Mouse (Mus musculus) gastrocnemius, adult 18-20 months (tissue): Measurements from ENCODE around the gene Abcc10. TPM values are rescaled to one million over a fixed set of nuclear protein-coding genes. Genes with fewer than 3 reads are reported as not detected.

Experiments used
- DNase-seq: peaks from one replicate; pipeline ENCODE4 v3.0.0; 2021; ENCODE audit warnings: low spot score
- total RNA-seq, 2 experiments: library from RNA; stranded (reverse); gene quantifications; 2 replicates each; pipeline ENCODE4 v1.2.3; 2021

Abcc10 gene
- total RNA-seq, 2 experiments from 2014 or later: 1.9 to 2.9 TPM

DNA sequence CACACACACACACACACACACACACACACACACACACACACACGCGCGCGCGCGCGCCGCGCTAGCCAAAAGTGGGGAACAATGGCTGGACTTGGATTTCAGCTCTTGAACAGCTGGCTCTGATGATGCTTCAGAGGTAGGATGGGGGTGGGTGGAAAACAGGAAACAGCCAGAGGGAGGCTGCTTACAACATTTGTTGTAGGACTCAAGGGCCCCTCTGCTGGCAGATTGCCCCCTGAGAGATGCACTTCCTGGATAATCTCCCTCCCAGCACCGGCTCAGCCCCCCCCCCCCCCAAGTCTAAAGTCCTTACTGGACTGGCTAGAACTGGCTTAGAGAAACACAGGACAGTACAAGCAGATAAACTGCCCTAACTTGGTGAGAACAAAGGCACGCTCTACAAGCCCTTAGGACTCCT lies 40.5 kb downstream of the Abcc10 start:
- no peak for DNase-seq

DNA sequence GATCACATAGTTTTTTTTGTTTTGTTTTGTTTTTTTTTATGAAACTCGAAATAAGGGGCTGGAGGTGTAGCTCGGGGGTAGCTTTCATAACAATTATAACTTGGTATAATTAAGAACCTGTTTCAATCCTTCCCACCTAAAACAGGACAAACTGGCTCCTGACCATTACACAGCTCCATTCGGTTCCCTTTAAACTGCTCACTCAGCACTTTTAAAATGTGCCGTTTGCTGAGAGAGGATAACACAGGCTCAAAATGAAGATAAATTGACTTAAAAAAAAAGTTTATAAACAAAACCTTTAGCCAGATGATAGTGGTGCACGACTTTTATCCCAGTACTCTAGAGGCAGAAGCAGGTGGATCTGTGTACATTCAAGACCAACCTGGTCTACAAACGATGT lies 42.7 kb downstream of the Abcc10 start:
- no peak for DNase-seq

DNA sequence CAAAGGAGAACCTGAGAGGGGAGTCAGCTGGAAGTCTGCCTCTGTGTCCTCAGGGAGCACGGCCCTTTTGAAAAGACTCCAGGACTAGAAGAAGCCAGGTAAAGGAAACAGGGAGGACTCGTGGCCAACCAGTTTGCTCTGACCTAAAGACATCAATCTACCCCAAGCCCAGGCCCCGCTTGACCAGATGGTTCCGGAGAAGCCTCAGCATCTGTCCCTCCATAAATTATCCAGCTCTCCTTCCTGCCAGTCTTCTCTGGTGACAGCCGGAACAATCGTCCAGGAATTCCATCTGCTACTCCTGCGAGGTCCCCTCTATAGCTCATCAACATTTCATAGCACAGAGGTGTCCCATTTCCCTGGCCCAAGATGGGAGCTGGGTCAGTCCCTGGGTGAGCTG lies 43.5 kb downstream of the Abcc10 start:
- no peak for DNase-seq

DNA sequence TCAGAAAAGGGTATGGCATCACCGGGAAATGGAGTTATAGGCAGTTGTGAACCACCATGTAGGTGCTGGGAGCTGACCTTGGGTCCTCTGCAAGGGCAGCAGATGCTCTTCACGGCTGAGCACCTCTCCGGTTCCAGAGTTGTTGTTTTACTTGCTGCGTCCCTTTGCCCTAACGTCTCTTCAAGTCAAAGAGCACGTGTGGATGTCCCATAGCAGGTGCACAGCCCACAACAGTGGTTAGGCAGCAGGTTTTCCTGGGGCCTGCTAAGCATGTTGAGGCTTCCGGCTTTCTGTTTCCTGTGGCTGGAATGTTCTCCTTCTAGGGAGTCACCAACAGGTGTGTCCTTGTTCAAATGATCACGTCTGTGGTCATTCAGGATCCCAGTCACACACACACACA lies 44.2 kb downstream of the Abcc10 start:
- DNase-seq: no peak

DNA sequence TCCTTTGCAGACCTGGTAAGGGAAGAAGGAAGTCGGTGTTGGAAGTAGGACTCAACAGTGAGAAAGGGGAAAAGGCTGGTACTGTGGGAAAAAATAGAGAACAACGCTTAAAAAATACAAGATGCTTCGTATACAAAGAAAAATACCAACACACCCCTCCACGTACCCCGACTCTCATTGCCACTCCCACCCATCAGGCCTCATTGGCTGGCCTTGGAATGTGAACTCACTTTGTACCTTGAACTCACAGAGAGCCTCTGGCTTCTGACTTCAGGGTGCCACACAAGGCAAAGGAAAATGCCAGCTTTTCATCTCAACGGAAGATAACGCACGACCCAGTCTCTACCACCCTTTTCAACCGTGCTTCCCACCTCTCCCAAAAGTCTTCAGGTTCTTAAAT lies 45.0 kb downstream of the Abcc10 start:
- no peak for DNase-seq

DNA sequence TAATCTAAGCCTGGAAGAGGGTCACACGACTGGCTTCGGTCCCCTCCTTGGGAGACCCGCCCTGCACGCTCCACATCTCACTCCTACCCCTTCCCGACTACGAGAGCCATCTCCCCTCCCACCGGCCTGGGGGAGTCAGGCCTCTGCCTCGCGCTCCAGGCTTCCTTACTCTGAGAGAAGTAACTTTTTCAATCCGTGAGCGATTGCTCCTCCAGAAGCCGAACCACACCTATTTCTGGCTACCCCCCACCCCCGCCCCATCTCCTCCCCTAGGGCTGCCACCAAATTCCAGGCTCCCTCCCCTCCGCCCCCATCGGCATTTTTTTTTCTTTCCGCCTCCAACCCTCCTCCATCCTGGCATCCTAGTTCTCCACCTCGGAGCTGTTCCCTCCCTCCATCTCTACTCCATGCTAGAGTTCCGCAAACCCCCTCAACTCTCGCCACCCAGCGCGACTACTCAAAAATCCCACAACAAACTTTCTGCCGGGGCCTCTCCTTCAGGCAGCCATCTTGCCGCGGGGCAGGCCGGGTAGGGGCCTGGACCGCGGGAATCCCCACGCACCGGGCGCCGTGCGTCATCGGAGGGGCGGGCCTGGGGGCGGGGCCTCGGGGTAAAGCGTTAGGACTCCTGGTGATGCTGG lies 45.5 kb downstream of the Abcc10 start, which contains the start of gene Tjap1:
Gene Tjap1, minus strand, starts transcription at position 544 of the 641 bp plus-strand sequence.
- peak; percentile 78 for DNase-seq

DNA sequence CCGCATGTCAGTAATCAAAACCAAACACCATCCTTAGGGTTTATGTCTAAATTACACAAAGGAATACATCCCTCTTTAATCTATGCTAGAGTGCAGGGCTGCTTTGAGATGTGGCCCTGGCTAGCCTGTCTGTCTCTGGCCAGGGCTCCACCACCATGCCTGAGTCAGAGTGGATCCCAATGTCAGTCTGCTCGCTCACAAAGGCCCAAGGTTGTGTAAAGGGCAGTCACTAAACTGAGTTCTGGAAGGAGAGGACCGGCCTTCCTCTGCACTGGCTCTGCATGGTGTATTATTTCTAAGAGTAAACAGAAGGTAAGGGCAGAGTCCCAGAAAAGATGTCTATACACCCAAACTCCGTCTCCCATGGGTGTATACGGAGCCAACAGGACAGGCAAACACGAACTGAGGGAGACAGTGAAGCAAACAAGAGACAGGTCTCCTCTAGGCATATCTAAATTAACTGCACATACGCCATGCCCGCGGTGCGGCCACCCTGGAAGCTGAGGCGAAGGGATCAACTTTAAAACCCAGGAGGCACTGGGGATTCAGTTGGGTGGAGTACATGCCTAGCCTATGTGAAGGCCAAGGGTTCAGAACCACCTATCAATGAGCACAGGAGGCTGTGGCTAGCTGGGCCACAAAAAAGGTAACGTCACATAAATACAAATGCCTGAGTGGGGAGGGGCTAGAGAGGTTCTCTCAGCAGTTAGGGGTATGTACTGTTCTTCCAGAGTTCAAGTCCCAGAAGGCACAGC lies 50.0 kb downstream of the Abcc10 start:
- DNase-seq: no peak

DNA sequence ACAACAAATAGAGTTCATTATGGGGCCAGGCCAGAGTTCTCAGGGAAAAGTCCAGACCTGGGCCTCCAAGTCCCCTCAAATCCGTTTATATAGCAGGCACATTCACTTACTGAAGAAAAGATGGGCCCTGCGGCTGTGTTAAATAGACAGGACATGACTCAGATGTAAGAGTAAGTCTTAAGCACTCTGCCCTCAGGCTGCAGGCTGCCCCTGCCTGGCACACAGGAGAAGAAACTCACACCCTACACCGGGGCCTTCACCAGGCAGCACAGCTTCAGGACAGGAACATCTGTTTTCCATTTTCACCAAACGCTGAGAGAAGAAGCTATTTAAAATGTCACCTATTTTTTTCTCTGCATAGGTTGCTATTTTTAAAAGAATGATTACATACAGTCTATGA lies 50.6 kb downstream of the Abcc10 start:
- DNase-seq: peak; percentile 54

DNA sequence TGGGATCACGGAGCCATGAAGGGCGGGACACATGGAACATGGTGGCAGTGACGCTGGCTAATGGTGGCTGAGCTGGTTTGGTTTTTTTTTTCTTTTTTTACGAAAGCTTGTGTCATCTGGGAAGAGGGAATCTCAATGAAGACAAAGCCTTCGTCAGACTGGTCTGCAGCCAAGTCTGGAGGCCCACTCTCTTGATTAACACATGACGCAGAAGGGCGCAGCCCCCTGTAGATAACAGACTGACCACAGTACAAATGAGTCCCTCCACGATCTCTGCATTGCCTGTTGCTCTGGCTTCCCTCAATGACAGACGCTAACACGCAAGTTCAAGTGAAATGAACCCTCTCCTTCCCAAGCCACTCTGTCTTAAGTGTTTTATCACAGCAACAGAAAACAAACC lies 52.6 kb downstream of the Abcc10 start:
- no peak for DNase-seq

DNA sequence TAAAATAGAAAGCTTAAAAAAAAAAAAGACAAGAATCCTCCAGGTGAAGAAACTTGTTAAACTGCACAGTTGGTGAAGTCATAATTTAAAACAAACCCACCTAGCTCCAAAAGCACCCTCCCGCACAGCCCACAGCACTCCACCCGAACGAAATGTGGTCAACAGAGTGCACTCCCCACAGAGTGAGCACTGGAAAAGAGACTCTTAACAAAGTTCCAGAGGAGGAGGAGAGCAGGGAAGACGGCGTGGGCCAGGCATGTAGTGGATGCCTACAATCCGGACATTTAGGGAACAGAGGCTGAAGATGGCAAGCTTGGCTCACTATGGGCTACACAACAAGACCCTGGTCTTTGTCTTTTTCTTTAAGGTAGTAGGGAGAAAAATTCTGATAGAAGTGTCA lies 53.1 kb downstream of the Abcc10 start:
- no peak for DNase-seq

DNA sequence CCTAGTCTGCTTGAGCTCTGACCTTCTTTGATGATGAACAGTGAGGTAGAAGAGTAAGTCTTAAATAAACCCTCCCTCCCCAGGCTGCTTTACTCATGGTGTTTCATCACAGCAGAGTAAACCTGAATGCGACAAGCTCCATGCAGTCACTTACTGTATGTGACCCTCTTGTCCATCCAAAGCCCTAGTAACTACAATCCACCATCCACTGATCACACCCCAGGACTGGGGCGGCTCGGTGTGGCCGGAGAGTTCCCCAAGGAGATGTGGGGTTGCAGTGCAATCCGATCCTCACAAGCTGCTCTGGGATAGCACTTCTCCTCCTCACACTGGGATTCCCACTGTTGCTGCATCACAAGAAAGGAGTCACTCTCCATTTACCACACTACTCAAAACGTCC lies 53.7 kb downstream of the Abcc10 start:
- DNase-seq: no peak

DNA sequence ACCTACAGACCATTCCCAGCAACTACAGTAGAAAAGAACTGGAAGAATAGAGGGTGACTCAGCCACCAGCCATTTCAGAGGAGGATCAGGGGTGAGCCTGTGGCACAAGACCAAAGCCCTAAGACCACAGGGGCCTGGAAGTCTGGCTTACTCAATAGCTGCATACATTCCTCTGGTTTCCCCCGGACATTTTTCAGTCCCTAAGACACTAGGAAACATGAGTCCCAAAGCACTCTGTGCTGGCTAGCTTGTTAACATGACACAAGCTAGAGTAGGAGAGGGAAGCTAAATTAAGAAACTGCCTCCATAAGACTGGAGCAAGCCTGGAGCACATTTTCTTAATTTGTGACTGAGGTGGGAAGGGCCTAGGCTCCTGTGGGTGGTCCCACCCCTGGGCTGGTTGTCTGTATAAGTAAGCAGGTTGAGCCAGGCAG lies 54.3 kb downstream of the Abcc10 start:
- no peak for DNase-seq

DNA sequence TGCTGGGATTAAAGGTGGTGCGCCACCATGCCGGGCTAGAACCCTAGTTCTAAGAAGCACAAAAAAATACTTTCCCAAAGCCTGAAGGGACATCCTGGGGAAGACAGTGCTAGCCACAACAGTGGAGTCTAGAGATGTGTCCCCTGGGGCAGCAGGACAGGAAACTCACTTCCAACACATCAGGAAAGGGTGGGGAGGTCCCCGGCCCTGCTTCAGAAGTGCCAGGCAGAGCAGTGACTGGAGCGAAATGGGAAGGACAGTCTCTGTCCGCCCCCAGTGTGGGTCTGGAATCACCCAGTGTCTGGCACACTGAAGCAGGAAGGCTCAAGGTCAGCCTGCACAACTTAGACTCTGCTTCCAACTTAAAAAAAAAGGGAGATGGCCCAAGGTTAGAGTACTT lies 55.5 kb downstream of the Abcc10 start:
- DNase-seq: no peak

DNA sequence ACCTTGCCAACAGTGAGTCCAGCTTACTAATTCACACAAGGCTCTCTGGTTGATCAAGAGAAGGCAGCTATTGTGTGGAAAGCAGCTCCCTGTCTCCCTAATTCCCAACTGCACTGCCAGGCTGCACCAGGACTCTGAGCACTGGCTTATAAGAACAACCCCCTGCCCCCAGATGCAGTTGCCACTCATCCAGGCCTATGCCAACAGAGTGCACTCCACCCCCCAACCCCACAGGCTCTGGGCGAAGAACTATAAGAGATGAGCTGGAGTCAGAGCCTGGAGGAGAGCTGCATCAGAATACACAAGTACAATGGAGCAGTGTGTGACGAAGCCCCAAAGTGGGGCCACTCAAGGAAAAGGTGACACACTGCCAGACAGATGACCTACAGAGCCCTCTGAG lies 56.1 kb downstream of the Abcc10 start:
- no peak for DNase-seq

DNA sequence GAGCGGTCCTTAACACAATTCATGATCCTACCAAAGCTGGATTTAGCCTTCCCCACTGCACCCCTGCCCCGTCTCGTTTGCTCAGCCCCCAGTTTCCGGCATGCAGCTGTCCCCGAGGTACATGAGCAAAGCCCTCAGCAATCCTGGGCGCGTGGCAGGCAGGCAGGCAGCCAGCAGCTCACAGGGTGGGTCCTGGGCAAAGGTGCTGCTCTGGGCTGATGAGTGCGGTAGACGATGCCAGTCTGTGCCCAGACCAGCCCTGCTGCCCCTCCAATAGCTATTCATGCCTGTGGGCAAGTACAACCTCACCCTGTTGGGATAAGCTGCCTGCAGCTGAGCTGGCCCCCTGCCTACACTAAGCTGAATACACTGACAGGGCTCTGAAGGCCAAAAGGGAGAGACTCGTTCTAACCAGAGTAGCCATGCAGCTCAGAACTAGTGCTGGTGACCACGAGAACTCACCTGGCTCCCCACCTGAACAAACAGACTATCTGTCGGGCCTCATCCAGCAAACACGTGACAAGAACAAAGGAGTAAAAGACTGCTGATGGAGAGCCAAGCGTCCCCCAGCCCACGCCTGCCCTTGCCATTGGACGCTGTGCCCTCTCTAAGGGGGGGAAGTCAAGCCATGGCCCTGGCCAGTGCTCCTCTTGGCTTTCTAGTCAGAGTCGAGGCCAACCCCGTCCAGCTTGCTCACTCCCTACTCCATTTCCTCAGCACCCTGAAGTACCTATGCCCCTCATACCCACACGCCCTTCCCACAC lies 58.2 kb downstream of the Abcc10 start:
- DNase-seq: peak; percentile 67

DNA sequence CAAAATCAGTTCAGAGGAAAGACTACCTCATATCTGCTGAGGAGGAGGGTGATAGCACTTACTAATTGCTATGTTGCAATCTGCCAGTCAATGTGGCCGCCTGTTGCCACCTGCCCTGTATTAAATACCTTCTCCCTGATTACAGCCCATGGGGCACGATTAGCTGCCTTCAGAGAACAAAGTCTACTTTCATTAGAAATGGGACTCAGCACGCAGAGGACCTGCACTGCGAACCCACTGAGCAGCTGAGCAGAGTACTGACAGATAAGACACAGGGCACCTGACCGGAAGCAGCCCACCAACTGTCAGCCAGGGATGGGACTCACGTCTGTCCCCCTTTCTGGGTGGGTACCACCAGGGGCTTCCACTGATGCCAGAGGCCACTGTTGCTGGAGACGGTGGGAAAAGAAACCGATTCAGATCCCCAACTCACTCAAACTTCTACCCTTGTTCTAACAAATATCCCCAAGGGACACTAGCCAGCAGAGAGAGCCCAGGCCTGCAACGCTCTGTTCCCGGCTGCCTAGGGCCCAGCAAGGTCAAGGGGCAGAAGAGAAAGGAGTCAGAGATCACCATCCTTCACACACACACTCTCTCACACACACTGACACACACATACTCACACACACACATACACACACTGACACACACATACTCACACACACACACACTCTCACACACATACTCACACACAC lies 60.0 kb downstream of the Abcc10 start:
- DNase-seq: no peak

DNA sequence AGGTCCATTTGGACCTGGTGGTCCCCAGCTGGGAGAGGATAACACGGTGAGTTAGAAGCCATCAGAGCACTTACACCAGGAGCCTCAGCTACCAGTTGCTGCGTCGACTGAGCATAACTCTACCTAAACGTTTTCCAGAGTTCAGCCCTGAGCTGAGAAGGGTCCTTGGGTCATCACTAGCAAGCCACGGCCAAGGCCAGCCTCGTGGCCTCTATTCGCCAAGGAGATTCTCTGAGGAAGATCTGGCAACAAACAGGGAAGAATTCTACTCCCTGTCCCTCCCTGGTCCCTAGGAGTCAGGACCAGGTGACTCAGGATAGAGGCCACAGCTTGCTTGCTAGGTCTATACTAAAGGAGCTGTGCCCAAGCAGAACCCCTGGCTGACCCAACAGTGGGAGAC lies 60.6 kb downstream of the Abcc10 start:
- no peak for DNase-seq

DNA sequence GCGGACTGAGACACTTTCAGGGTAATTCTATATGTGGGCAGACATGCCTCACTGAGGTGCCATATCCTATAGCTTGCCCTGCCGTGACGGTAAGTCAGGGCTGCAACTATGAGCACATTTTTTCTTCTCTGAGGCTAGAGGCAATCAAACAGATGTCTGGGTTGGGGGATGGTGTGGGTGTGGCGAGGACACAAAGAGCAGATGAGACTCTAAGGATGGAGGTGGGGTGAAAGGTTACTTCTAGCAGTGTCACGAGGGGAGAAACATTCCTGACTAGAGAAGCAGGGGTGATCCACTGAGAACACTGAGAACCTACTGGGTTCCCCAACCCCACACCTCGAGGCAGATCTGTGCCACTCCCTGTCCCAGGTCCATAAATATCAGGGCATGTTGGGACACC lies 61.2 kb downstream of the Abcc10 start:
- DNase-seq: no peak

DNA sequence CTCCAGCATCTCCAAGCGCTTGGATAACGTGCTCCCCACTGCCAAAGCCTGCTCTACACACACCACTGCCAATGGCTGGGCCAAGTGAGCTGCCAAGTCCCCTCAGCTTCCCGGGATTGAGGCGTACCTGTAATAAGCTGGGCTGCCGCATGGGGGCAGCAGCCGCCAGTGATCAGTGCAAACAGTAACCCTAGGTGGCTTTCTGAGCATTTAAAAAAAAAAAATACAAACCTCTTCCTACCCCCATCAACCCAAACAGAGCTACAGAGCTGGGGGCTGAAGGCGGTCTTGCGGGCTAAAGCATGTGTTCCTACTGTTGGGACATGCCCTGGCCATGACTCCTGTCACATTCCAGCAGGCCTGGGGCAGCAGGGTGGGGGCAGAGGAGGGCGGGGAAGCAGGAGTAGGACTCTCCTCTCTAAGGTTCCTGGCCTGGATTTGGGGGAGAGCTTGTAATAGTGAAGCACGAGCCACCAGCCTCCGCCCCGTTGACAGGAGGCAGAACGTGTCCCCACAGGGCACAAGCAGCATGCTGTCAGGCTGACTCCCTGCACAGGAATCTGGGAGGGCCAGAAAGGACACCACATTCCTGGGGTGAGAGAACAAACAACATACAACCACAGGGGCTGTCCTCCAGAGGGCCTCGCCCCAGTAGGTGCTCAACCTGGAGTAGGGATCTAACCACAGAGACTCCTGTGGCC lies 62.1 kb downstream of the Abcc10 start:
- peak; percentile 81 for DNase-seq

DNA sequence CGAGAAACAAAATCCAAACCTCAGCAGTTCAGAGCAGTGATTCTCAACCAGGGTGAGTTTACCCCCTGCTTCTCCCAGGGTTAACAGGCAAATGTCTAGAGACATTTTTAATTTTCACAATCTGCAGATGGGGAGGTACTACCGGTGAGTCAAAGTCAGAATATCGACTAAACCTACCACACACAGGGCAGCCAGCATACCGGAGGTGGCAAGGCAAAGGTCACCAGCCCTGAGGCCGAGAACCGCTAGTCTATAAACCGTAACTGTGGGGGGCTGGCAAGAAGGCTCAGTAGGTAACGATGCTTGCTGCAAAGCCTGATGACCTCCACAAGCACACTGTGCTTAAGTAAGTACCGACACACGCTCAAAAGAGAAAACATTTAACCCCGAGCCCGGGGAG lies 62.6 kb downstream of the Abcc10 start:
- DNase-seq: no peak

DNA sequence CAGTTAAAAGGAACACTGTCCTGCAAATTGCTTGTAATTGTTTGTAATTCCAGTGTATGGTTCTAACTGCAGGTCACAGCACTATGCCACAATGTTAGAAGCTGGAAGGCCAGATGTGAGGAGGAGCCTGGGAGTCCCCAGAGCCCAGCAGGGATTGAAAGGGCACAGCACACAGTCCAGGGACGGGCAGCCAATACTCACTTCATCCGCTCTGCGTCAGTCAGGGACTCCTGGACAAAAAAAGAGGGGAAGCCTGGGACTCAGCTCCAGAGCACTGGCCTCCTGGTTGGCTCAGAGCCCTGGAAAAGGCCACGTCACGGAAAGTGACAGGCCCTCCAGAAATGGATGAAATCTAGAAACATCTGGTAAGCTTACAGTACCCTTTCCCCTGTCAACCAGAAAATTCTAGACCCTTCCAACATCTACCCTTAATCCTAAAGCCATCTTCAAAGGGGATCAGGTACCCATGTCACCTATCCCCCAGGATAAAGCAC lies 65.9 kb downstream of the Abcc10 start:
- DNase-seq: no peak
